Mouse (Mus musculus) limb, embryonic 14.5 days (tissue): ENCODE data around the gene Slc28a3. TPM values are rescaled to one million over a fixed set of nuclear protein-coding genes. Genes with fewer than 3 reads are reported as not detected.

Source experiments
- ATAC-seq: fragments of 200-750 bp; cut with Nextera tagmentation; 2 replicates; pipeline ENCODE4 v1.8.0; 2017; ENCODE audit warnings: low read depth, moderate number of reproducible peaks, moderate TSS enrichment; ENCODE audit not compliant: low FRiP score
- DNase-seq: peaks from one replicate; pipeline ENCODE4 v3.0.0-alpha.2; 2015; ENCODE audit warnings: low spot score
- H3K27ac ChIP-seq: fragments of 300-500 bp; sonication (generic); replicated peaks from 2 replicates; pipeline ENCODE4 v1.5.1; 2014; ENCODE audit warnings: low read depth, mild to moderate bottlenecking, low read length, moderate library complexity, mixed read lengths
- H3K27me3 ChIP-seq: fragments of 300-500 bp; sonication (generic); 2 replicates; pipeline ENCODE4 v1.6.1; 2014; ENCODE audit warnings: low read length, mixed read lengths; ENCODE audit not compliant: control insufficient read depth, insufficient read depth
- H3K36me3 ChIP-seq: fragments of 300-500 bp; sonication (generic); 2 replicates; pipeline ENCODE4 v1.6.1; 2014; ENCODE audit warnings: mild to moderate bottlenecking, low read length, moderate library complexity, mixed read lengths; ENCODE audit not compliant: control insufficient read depth, insufficient read depth
- H3K4me1 ChIP-seq: fragments of 300-500 bp; sonication (generic); 2 replicates; pipeline ENCODE4 v1.6.1; 2014; ENCODE audit warnings: antibody characterized with exemption, low read length, mixed read lengths; ENCODE audit not compliant: control insufficient read depth, insufficient read depth
- H3K4me2 ChIP-seq: fragments of 300-500 bp; sonication (generic); replicated peaks from 2 replicates; pipeline ENCODE4 v1.6.1; 2014; ENCODE audit warnings: low read depth, mild to moderate bottlenecking, low read length, moderate library complexity; ENCODE audit not compliant: severe bottlenecking
- H3K4me3 ChIP-seq: fragments of 300-500 bp; sonication (generic); replicated peaks from 2 replicates; pipeline ENCODE4 v1.5.1; 2014; ENCODE audit warnings: low read length
- H3K9ac ChIP-seq: fragments of 300-500 bp; sonication (generic); 2 replicates; pipeline ENCODE4 v1.6.1; 2014; ENCODE audit warnings: mild to moderate bottlenecking, low read depth, low read length, moderate library complexity; ENCODE audit not compliant: severe bottlenecking
- H3K9me3 ChIP-seq: fragments of 300-500 bp; sonication (generic); 2 replicates; pipeline ENCODE4 v1.6.1; 2016; ENCODE audit warnings: low read length; ENCODE audit not compliant: control insufficient read depth
- POLR2A ChIP-seq: fragments of 200-500 bp; IDR thresholded peaks from 2 replicates; pipeline ENCODE4 v1.8.0; 2012; ENCODE audit warnings: inconsistent platforms, mild to moderate bottlenecking, moderate library complexity, borderline replicate concordance; ENCODE audit not compliant: insufficient read depth, insufficient read length; ENCODE audit errors: extremely low read depth
- WGBS: fragments of 180-500 bp; shearing (Covaris S2); extraction: QIAGEN DNeasy Blood & Tissue Kit; methylation state at CpG from one replicate; pipeline ENCODE4 v1.1.7; 2014; 5-methylcytosine and 5-hydroxymethylcytosine counted together
- polyA plus RNA-seq, 2 experiments: library from polyadenylated mRNA; depleted of rRNA in 1 of 2; stranded (reverse) in 1 of 2; unstranded in 1 of 2; fragments of >200 nt; fragmentation: Nextera tagmentation in 1 of 2; extraction: Ambion mirVana in 1 of 2; gene quantifications; 2 replicates each; pipeline versions ENCODE4 v1.2.1 to v1.2.3; 2012 to 2014

The Slc28a3 gene
- polyA plus RNA-seq, 2 experiments: 0.13 TPM; not detected in 1

DNA sequence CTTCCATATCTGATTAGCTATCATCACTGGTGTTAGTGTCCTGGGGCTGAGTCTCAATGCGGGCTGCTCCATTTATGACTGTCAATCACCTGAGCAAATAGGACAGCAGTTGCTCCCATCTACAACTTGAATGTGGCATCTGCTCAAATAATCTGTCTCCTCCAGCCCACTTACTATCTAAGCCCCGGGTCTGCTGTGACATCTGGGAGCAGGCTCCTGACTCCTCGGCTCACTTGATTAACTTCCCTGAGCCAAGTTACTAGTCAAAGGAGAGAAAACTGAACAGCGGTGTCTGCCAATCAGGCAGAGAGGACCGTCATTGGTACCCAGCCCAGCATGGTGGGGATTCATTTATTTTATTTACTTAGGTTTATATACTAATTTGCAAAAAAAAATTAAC is 95.0 kb downstream of the Slc28a3 start:
- DNase-seq: no peak
- 91% methylated on average over 5 of the region's 5 CpGs for WGBS
- H3K4me1 ChIP-seq: no peaks in the 10 kb centered on the region
- H3K9me3 ChIP-seq: no peaks in the 10 kb centered on the region
- no peak overlapping the region for H3K4me3 ChIP-seq
- no peaks in the 10 kb centered on the region for H3K36me3 ChIP-seq
- ATAC-seq: no peak
- H3K27ac ChIP-seq: no peak overlapping the region
- H3K4me2 ChIP-seq: no peak overlapping the region
- no peak overlapping the region for H3K9ac ChIP-seq
- TF ChIP-seq POLR2A: no peak
- no peaks in the 10 kb centered on the region for H3K27me3 ChIP-seq

DNA sequence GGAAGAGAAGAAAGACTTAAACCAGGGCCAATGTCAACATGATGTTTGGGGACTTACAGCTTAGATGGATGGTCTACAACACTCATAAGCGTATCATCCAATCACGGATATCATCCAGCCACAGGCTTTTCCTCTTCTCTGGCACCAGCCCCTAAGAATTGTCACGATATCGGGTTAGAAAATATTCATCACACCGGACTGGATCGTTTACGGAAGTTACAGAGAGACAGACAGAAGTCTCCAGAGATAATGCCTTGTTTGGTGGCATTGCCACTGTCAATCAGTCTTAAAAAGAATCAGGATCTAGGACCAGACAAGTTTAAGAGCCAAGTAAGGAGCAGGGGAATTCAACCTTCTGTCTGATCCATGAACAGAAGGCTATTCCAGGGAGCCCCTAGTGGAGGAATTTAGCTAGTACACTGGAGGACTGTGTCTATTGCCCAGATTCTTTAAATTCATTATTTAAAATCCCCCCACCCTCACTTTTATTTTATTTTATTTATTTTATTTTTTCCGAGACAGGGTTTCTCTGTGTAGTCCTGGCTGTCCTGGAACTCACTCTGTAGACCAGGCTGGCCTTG is 96.4 kb downstream of the Slc28a3 start:
- WGBS: 83% methylated on average over 8 of the region's 8 CpGs
- peak; percentile 14 for DNase-seq
- no peak overlapping the region for H3K4me2 ChIP-seq
- H3K27ac ChIP-seq: no peak overlapping the region
- no peak for ATAC-seq
- H3K9ac ChIP-seq: no peak overlapping the region
- H3K36me3 ChIP-seq: no peaks in the 10 kb centered on the region
- no peak overlapping the region for H3K4me3 ChIP-seq
- no peaks in the 10 kb centered on the region for H3K27me3 ChIP-seq
- no peaks in the 10 kb centered on the region for H3K4me1 ChIP-seq
- no peak for TF ChIP-seq POLR2A
- no peaks in the 10 kb centered on the region for H3K9me3 ChIP-seq

DNA sequence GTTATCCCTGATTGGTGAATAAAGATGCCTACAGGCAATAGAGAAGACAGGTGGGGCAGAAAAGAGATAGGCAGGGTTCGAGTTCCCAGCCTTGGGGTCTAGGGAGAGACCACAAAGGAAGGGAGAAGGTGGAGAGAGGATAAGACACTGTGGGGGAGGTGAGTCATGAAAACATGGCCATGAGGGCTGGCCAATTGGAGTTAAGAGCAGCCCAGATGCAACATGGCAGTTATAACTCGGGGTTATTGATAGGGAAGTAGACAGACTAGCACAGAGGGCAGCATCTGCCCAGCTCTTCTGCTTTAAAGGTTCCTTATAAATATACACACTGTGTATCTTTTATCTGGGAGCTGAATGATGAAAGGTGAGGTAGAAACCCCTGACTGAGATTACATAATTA is 98.8 kb downstream of the Slc28a3 start:
- TF ChIP-seq POLR2A: no peak
- no peaks in the 10 kb centered on the region for H3K4me1 ChIP-seq
- H3K4me2 ChIP-seq: no peak overlapping the region
- no peaks in the 10 kb centered on the region for H3K9me3 ChIP-seq
- H3K27ac ChIP-seq: no peak overlapping the region
- 73% methylated on average over 2 of the region's 2 CpGs for WGBS
- no peak for ATAC-seq
- no peak overlapping the region for H3K4me3 ChIP-seq
- no peak for DNase-seq
- H3K36me3 ChIP-seq: no peaks in the 10 kb centered on the region
- no peaks in the 10 kb centered on the region for H3K27me3 ChIP-seq
- no peak overlapping the region for H3K9ac ChIP-seq

DNA sequence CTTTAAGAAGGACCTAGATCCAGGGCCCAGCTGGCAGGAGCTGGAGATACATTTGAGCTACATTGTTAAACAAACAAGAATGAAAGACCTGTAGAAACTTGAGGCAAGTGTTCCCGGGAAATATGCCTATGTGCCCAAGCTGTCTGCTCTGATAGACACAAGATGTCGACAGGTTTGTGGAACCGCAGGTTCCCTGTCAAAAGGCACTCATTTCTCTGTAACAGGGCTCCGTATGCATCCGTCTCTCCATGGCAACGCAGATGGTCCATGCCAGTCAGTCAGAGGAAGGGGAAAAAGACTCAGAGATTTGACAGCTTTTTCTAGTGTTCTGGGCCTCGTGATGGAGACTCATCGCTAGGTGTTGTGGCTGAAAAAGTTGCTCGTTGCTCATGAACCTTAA is 99.4 kb downstream of the Slc28a3 start:
- H3K4me2 ChIP-seq: no peak overlapping the region
- no peak for ATAC-seq
- no peak for TF ChIP-seq POLR2A
- no peak overlapping the region for H3K9ac ChIP-seq
- no peaks in the 10 kb centered on the region for H3K4me1 ChIP-seq
- 85% methylated on average over 9 of the region's 9 CpGs for WGBS
- no peaks in the 10 kb centered on the region for H3K36me3 ChIP-seq
- no peak overlapping the region for H3K27ac ChIP-seq
- no peak overlapping the region for H3K4me3 ChIP-seq
- DNase-seq: no peak
- H3K27me3 ChIP-seq: no peaks in the 10 kb centered on the region
- H3K9me3 ChIP-seq: no peaks in the 10 kb centered on the region

DNA sequence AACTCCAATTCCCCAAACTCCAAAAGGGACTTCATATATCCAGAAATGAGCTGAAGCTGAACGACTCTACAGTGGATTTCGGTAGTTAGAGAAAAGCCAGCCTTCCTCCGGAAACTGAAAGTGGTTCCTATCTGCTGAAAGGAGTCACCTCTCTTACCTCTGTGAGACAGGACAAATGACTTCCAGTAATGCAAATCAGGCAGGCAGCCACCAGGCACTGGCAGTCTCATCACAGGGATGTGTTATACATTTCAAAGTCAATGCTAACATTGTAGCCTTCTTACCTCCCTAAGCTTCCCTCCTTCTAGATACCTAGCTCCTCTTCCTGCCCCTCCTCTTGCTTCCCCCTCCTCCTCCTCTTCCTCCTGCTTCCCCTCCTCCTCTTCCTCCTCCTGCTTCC is 101.4 kb downstream of the Slc28a3 start:
- H3K4me2 ChIP-seq: no peak overlapping the region
- no peaks in the 10 kb centered on the region for H3K4me1 ChIP-seq
- no peak for DNase-seq
- no peak for TF ChIP-seq POLR2A
- H3K27ac ChIP-seq: no peak overlapping the region
- no peak for ATAC-seq
- no peaks in the 10 kb centered on the region for H3K27me3 ChIP-seq
- no peaks in the 10 kb centered on the region for H3K36me3 ChIP-seq
- 28% methylated on average over 3 of the region's 3 CpGs for WGBS
- H3K9me3 ChIP-seq: no peaks in the 10 kb centered on the region
- no peak overlapping the region for H3K4me3 ChIP-seq
- no peak overlapping the region for H3K9ac ChIP-seq

DNA sequence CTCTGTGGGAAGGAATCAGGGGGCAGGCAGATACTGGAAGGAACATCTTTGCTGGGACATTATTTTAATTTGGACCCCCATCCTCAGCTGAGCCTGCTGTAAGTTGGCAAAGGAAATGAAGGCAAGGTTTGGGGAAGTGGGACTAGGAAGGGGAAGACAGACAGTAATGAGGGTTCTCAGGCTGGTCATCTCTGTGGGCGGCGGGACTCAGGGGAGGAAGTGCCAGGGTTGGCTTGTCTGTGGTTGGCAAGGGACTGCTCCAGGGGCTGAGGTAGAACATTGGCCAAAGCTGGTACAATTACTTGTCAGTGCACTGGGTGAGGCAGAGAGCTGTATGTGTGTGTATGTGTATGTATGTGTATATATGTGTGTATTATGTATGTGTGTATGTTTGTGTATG is 107.1 kb downstream of the Slc28a3 start:
- WGBS: 89% methylated on average over 2 of the region's 2 CpGs
- no peak overlapping the region for H3K9ac ChIP-seq
- H3K36me3 ChIP-seq: no peaks in the 10 kb centered on the region
- no peak for DNase-seq
- no peaks in the 10 kb centered on the region for H3K9me3 ChIP-seq
- no peak for ATAC-seq
- no peak overlapping the region for H3K4me3 ChIP-seq
- H3K4me1 ChIP-seq: no peaks in the 10 kb centered on the region
- H3K4me2 ChIP-seq: no peak overlapping the region
- no peaks in the 10 kb centered on the region for H3K27me3 ChIP-seq
- no peak overlapping the region for H3K27ac ChIP-seq
- TF ChIP-seq POLR2A: no peak
